Mouse (Mus musculus) lung, postnatal 25 days (tissue): ENCODE results near the gene Krt31.

Source experiments
- DNase-seq: peaks from one replicate; pipeline ENCODE4 v3.0.0; 2022; ENCODE audit warnings: low spot score

Krt31 gene

GRCm38 (mm10) chr11:100005905-100006304 lies 44.4 kb downstream of the Krt31 start:
- peak; percentile 18 for DNase-seq

- DNase-seq: peak; percentile 52
These were observed 45.5 kb downstream of the Krt31 start for GRCm38 (mm10) chr11:100004846-100005245.

- DNase-seq: no peak
These were observed 51.3 kb downstream of the Krt31 start for GRCm38 (mm10) chr11:99999091-99999490.
